Mouse (Mus musculus) activated CD4-positive, CD25-positive, alpha-beta regulatory T cell (primary cell): ENCODE data around the gene Rapsn. TPM values are rescaled to one million over a fixed set of nuclear protein-coding genes. Genes with fewer than 3 reads are reported as not detected.

Source experiments
- polyA plus RNA-seq, 2 experiments: library from polyadenylated mRNA; unstranded; fragments of 100-300 nt; shearing (Covaris generic); gene quantifications; one replicate each; pipeline ENCODE4 v1.2.1; 2017

The Rapsn gene
- 10 to 100 TPM in 1 of 2 experiments, 1 to 10 TPM in 1; 3.4 to 17.6 TPM for polyA plus RNA-seq

GRCm38 (mm10) chr2:91035385-91035784 lies at the start of gene Rapsn:
Rapsn (plus strand) TSS chr2:91035620.

GRCm38 (mm10) chr2:91053934-91054382 lies 18.5 kb downstream of the Rapsn start, which contains the start of gene Psmc3:
Psmc3 (plus strand) TSS chr2:91054009.

GRCm38 (mm10) chr2:91070076-91070800 lies 34.8 kb downstream of the Rapsn start, which contains the start of gene Slc39a13:
Slc39a13 (minus strand) TSS chr2:91070417.

DNA sequence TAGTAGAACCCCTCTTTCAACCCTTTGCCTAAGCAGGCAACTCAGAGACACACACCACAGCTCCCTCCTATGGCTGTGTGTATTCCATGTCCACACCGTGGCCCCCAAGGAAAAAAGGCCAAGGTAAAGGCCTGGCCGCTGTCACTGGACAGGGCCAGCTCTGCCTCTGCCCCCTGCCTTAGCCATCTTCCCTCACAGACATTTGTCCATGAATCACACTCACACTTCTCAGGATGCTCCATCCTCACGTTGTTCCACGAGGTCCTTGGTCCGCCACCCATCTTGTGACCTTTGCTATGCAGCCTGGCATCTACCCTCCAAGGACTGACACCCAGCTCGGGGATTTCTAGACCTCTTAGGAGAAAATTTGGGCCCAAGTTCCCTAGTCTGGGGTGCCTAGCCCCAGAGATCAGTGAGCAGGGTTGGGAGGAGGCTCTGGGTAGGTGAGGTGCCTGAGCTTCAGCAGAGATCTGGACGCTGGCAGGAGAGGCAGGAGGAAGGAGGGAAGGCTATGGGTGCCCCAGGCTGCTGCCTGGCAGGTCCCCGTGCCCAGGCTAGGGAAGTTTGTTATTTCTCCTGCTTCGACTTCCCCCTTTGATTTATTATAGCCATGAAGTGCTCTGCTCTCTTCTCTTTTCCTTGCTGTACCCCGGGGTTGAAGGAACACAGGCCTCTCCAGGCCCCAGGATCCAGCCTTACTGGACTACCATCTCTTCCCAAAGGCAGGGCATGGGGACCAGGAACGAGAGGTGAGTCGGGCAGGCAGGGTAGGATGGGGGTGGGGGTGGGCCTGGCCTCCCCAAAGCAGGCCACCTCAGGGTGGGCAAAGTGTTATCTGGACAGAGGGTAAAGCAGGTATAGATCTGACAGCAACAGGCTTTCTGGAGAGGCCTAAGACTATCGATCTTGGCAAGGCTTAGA lies 46.6 kb downstream of the Rapsn start, which contains the start of gene Spi1:
Gene Spi1 (plus strand): TSS at position 616 of the 921 bp plus-strand sequence.

Other genes starting within 250 kb of the Rapsn start
- gene Mtch2, start 188.5 kb upstream of the Rapsn start, polyA plus RNA-seq = 100 to 1,000 TPM; 133 to 138 TPM
- 1 to 10 TPM; 3.7 to 6.9 TPM for gene C1qtnf4, start 149.8 kb upstream of the Rapsn start, polyA plus RNA-seq
- gene Kbtbd4, start 130.9 kb upstream of the Rapsn start, polyA plus RNA-seq = 10 to 100 TPM; 37.8 to 42.8 TPM
- 100 to 1,000 TPM; 140 to 182 TPM for gene Ndufs3, start 130.8 kb upstream of the Rapsn start, polyA plus RNA-seq
- gene Celf1, start 95.2 kb upstream of the Rapsn start, polyA plus RNA-seq = 100 to 1,000 TPM in 1 of 2 experiments, 10 to 100 TPM in 1; 91.9 to 107 TPM
- gene Psmc3, start 18.4 kb downstream of the Rapsn start, polyA plus RNA-seq = 100 to 1,000 TPM; 283 to 308 TPM
- 10 to 100 TPM; 24.0 to 35.7 TPM for gene Slc39a13, start 34.8 kb downstream of the Rapsn start, polyA plus RNA-seq
- gene Spi1, start 46.8 kb downstream of the Rapsn start, polyA plus RNA-seq = 1 to 10 TPM; 2.5 to 7.1 TPM
- under 1 TPM; 0.05 to 0.12 TPM for gene Mybpc3, start 82.5 kb downstream of the Rapsn start, polyA plus RNA-seq
- 100 to 1,000 TPM in 1 of 2 experiments, 10 to 100 TPM in 1; 81.4 to 127 TPM for gene Madd, start 148.2 kb downstream of the Rapsn start, polyA plus RNA-seq
- 1 to 10 TPM; 2.8 to 3.9 TPM for gene Nr1h3, start 167.2 kb downstream of the Rapsn start, polyA plus RNA-seq
- gene Acp2, start 167.3 kb downstream of the Rapsn start, polyA plus RNA-seq = 10 to 100 TPM; 12.4 to 14.5 TPM
- gene Ddb2, start 201.4 kb downstream of the Rapsn start, polyA plus RNA-seq = 10 to 100 TPM; 69.9 to 75.5 TPM
- under 1 TPM; 0.29 to 0.49 TPM for gene Pacsin3, start 220.3 kb downstream of the Rapsn start, polyA plus RNA-seq
- 100 to 1,000 TPM in 1 of 2 experiments, 10 to 100 TPM in 1; 95.9 to 121 TPM for gene Arfgap2, start 229.4 kb downstream of the Rapsn start, polyA plus RNA-seq